In the genomic region with DNA sequence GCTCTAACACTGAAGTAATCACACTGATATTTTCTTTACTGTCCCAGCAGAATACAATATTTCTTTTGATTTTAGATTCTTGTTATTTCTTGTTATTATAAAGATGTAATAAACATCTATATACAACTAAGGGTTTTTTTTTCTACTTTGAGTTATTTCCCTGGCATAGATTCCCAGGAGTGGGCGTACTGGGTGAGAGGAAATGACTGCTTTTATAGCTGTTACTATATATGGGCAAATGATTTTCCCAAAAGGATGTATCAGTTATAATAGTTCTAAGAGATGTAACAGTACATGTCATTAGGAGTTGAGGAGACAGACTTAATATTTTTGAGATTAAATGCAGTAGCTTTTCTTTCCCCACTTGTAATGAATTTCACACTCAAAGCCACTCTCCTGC, we compare ENCODE assay signal across 24 mouse cellular contexts.
A peak's percentile ranks its signal among the peaks of the same experiment; 100 is the strongest.
DNase-seq lines count a peak whose midpoint lies in the region; ATAC-seq and TF ChIP-seq lines count a peak whose summit lies in the region.
"Had no signal": no experiment of that assay in that cellular context is flagged by ENCODE, and none has a peak within 500 bp of the region (broad histone marks: within the 10 kb centered on the region; RNA-seq: fewer than 3 reads in every experiment).

No protein-coding gene starts in this region.

- no peak for TF ChIP-seq CTCF in lung, adult 2 months (IDR thresholded peaks at IDR 0.05; ENCODE audit: insufficient read depth, low read length)

- TF ChIP-seq POLR2A in lung, adult 2 months (IDR thresholded peaks at IDR 0.05; ENCODE audit: borderline replicate concordance, extremely low read depth, low read depth, low read length), result no peak

- H3K4me1 ChIP-seq in lung, embryonic 16.5 days (replicated peaks; ENCODE audit: control insufficient read depth, insufficient read depth, low read length), result peaks cover 16% of the 10 kb centered on the region
- H3K4me1 ChIP-seq in lung, adult 2 months (ENCODE audit: control insufficient read depth, insufficient read depth, low read length), result peaks cover under 1% of the 10 kb centered on the region; the same call in 1 of the 2 replicates

- H3K27ac ChIP-seq in lung, embryonic 16.5 days (ENCODE audit: low read length), result peak overlapping the region; percentile 57; the same call in 1 of the 2 replicates
- H3K27ac ChIP-seq: embryonic facial prominence, embryonic 10.5 days; embryonic facial prominence, embryonic 13.5 days; forebrain, embryonic 13.5 days; heart, adult 2 months; hindbrain, embryonic 12.5 days had no signal

- no peak for ATAC-seq in lung, embryonic 16.5 days (ENCODE audit: low read depth)
- ATAC-seq: CD4-positive, CD25-positive, alpha-beta regulatory T cell, adult 4 months; forebrain, embryonic 13.5 days; forebrain, embryonic 16.5 days had no signal

- no peaks in the 10 kb centered on the region for H3K9me3 ChIP-seq in lung, embryonic 16.5 days (ENCODE audit: control insufficient read depth, low read length)
- H3K9me3 ChIP-seq: embryonic facial prominence, embryonic 10.5 days; embryonic facial prominence, embryonic 13.5 days; forebrain, embryonic 13.5 days; hindbrain, embryonic 12.5 days; hindbrain, embryonic 15.5 days had no signal

- no peak overlapping the region for H3K4me3 ChIP-seq in lung, embryonic 16.5 days (ENCODE audit: low read length)
- H3K4me3 ChIP-seq in lung, adult 2 months (replicated peaks; ENCODE audit: extremely low read depth, low read depth, low read length), result no peak overlapping the region
- H3K4me3 ChIP-seq: embryonic facial prominence, embryonic 10.5 days; embryonic facial prominence, embryonic 13.5 days; erythroblast, embryonic 14.5 days; forebrain, embryonic 13.5 days; heart, adult 2 months; hindbrain, embryonic 12.5 days; hindbrain, embryonic 15.5 days had no signal

- no peaks in the 10 kb centered on the region for H3K36me3 ChIP-seq in lung, embryonic 16.5 days (ENCODE audit: control insufficient read depth, insufficient read depth, low read length)
- H3K36me3 ChIP-seq: embryonic facial prominence, embryonic 10.5 days; embryonic facial prominence, embryonic 13.5 days; hindbrain, embryonic 12.5 days; hindbrain, embryonic 15.5 days had no signal

- H3K4me2 ChIP-seq in lung, embryonic 16.5 days (ENCODE audit: low read depth, low read length), result no peak overlapping the region
- H3K4me2 ChIP-seq: embryonic facial prominence, embryonic 13.5 days; forebrain, embryonic 13.5 days; heart, embryonic 11.5 days; hindbrain, embryonic 12.5 days; hindbrain, embryonic 15.5 days had no signal

- H3K9ac ChIP-seq in lung, embryonic 16.5 days (ENCODE audit: low read length), result no peak overlapping the region
- H3K9ac ChIP-seq: embryonic facial prominence, embryonic 13.5 days; forebrain, embryonic 13.5 days; hindbrain, embryonic 12.5 days; hindbrain, embryonic 15.5 days had no signal

- WGBS in lung, embryonic 16.5 days, result 43% methylated on average over 1 of the region's 1 CpGs
- 69% methylated on average over 1 of the region's 1 CpGs for WGBS in lung, adult 2 months

- DNase-seq in left cerebral cortex, adult 11 months (ENCODE audit: low spot score), result peak; percentile 7
- no peak for DNase-seq in left cerebral cortex, postnatal 36 days (ENCODE audit: low spot score in 2 of 2)
- DNase-seq in lung, adult 2 months, result no peak
- DNase-seq in telencephalon, adult 2 months (ENCODE audit: low read depth, low spot score), result peak; percentile 50
- no peak for DNase-seq in heart, adult 9 months (ENCODE audit: low spot score in 2 of 2)
- DNase-seq: adrenal gland, adult 2 months; adrenal gland, postnatal 14 days; cerebellum, adult 11-12 months; cerebellum, adult 8-10 months; cerebellum, postnatal 36 days; embryo, embryonic 11 days; gastrocnemius, postnatal 10 days; gastrocnemius, postnatal 36 days; heart, adult 2 months had no signal

- intact Hi-C loops in left cerebral cortex, postnatal 36 days (cut with DNase I), result loop anchor here (5.0 kb wide), 1 partner anchor 107 kb away; no protein-coding TSS in a partner anchor

- H3K27me3 ChIP-seq in lung, embryonic 16.5 days (ENCODE audit: control insufficient read depth, insufficient read depth, low read depth, low read length), result no peaks in the 10 kb centered on the region
- H3K27me3 ChIP-seq: embryonic facial prominence, embryonic 13.5 days; forebrain, embryonic 13.5 days; hindbrain, embryonic 12.5 days; hindbrain, embryonic 15.5 days had no signal

Comparison
In these comparisons a context has a peak if more than half of its experiments do, and no peak if none do; other contexts are left out.
1. DNase-seq: peak in left cerebral cortex, adult 11 months (single experiment) and telencephalon, adult 2 months (single experiment); none in left cerebral cortex, postnatal 36 days (0 of 2), lung, adult 2 months (single experiment) and heart, adult 9 months (0 of 2).